Mouse (Mus musculus) CH12.LX (cell line): ENCODE results near the gene Plxdc2. TPM values are rescaled to one million over a fixed set of nuclear protein-coding genes. Genes with fewer than 3 reads are reported as not detected.

Source experiments
- DNase-seq: peaks from one replicate; pipeline ENCODE4 v3.0.0-alpha.2; 2013; ENCODE audit errors: extremely low read depth
- H3K27ac ChIP-seq: 2 replicates; pipeline ENCODE4 v1.5.1; 2012; ENCODE audit warnings: low read depth, mild to moderate bottlenecking, control low read depth, moderate library complexity; ENCODE audit not compliant: insufficient read depth
- H3K27me3 ChIP-seq: replicated peaks from 2 replicates; pipeline ENCODE3; 2012; ENCODE audit warnings: inconsistent platforms
- H3K36me3 ChIP-seq, 2 experiments: replicated peaks in 1 of 2; 2 replicates each; pipeline versions ENCODE3 to v1.6.1; 2012; ENCODE audit warnings: inconsistent platforms in 1 of 2, low read length in 1 of 2, mild to moderate bottlenecking in 1 of 2, mixed read lengths in 1 of 2, moderate library complexity in 1 of 2; ENCODE audit not compliant: control insufficient read depth in 1 of 2, insufficient read depth in 1 of 2
- H3K4me1 ChIP-seq, 2 experiments: 2 replicates each; pipeline ENCODE4 v1.6.1; 2012; ENCODE audit warnings: inconsistent platforms in 1 of 2, moderate library complexity in 1 of 2; ENCODE audit not compliant: insufficient read depth in 2 of 2, control insufficient read depth in 1 of 2
- H3K4me2 ChIP-seq: 2 replicates; pipeline ENCODE4 v1.6.1; 2012; ENCODE audit warnings: low read depth, mild to moderate bottlenecking, control low read depth; ENCODE audit not compliant: poor library complexity, insufficient read depth, severe bottlenecking
- H3K4me3 ChIP-seq, 3 experiments: fragments of 150-350 bp in 1 of 3; sonication (generic) in 1 of 3; replicated peaks in 1 of 3; 2 replicates each; pipeline versions ENCODE3 to v1.5.1; 2011 to 2012; ENCODE audit warnings: low read depth in 2 of 3, low read length in 2 of 3, mild to moderate bottlenecking in 2 of 3, moderate library complexity in 2 of 3, control low read depth in 1 of 3, improper control_type of control experiment in 1 of 3, inconsistent platforms in 1 of 3, mixed read lengths in 1 of 3; ENCODE audit not compliant: poor library complexity in 1 of 3
- H3K79me2 ChIP-seq: replicated peaks from 2 replicates; pipeline ENCODE4 v1.6.1; 2012; ENCODE audit warnings: mild to moderate bottlenecking, moderate library complexity; ENCODE audit not compliant: control insufficient read depth, poor library complexity, insufficient read depth, severe bottlenecking; ENCODE audit errors: extremely low read depth
- H3K9ac ChIP-seq: 2 replicates; pipeline ENCODE4 v1.6.1; 2012; ENCODE audit warnings: low read depth, mild to moderate bottlenecking, control low read depth, moderate library complexity; ENCODE audit not compliant: insufficient read depth
- H3K9me3 ChIP-seq: replicated peaks from 2 replicates; pipeline ENCODE3; 2012; ENCODE audit warnings: low read length, inconsistent platforms, mixed read lengths
- BHLHE40 ChIP-seq: IDR thresholded peaks from 2 replicates; pipeline ENCODE4 v1.6.1; 2011; ENCODE audit warnings: mild to moderate bottlenecking, low read depth, low read length, improper control_type of control experiment
- CHD1 ChIP-seq: IDR thresholded peaks from 2 replicates; pipeline ENCODE4 v1.6.1; 2012; ENCODE audit warnings: low read depth, low read length, improper control_type of control experiment, inconsistent platforms
- E2F4 ChIP-seq: IDR thresholded peaks from 2 replicates; pipeline ENCODE4 v1.6.1; 2011; ENCODE audit warnings: low read depth, low read length, improper control_type of control experiment; ENCODE audit not compliant: insufficient replicate concordance
- ELF1 ChIP-seq: IDR thresholded peaks from 2 replicates; pipeline ENCODE4 v1.6.1; 2014; ENCODE audit warnings: low read depth, mild to moderate bottlenecking, inconsistent platforms, low read length, improper control_type of control experiment
- EP300 ChIP-seq: IDR thresholded peaks from 2 replicates; pipeline ENCODE4 v1.6.1; 2011; ENCODE audit warnings: low read length, improper control_type of control experiment
- ETS1 ChIP-seq: conservative IDR thresholded peaks from 2 replicates; pipeline ENCODE4 v1.6.1; 2012; ENCODE audit warnings: low read depth, mild to moderate bottlenecking, inconsistent platforms, low read length, improper control_type of control experiment, moderate library complexity
- GABPA ChIP-seq: IDR thresholded peaks from 2 replicates; pipeline ENCODE4 v1.6.1; 2012; ENCODE audit warnings: low read depth, low read length, improper control_type of control experiment, inconsistent platforms; ENCODE audit not compliant: insufficient replicate concordance
- KAT2A ChIP-seq: IDR thresholded peaks from 2 replicates; pipeline ENCODE4 v1.6.1; 2012; ENCODE audit warnings: low read length, improper control_type of control experiment, inconsistent platforms; ENCODE audit not compliant: insufficient replicate concordance
- MAX ChIP-seq: IDR thresholded peaks from 2 replicates; pipeline ENCODE4 v1.6.1; 2011; ENCODE audit warnings: low read length, improper control_type of control experiment
- MAZ ChIP-seq: IDR thresholded peaks from 2 replicates; pipeline ENCODE4 v1.6.1; 2012; ENCODE audit warnings: low read depth, mild to moderate bottlenecking, inconsistent platforms, low read length, improper control_type of control experiment, moderate library complexity
- MXI1 ChIP-seq: IDR thresholded peaks from 2 replicates; pipeline ENCODE4 v1.6.1; 2011; ENCODE audit warnings: mild to moderate bottlenecking, low read depth, low read length, improper control_type of control experiment
- MYC ChIP-seq: IDR thresholded peaks from 2 replicates; pipeline ENCODE4 v1.6.1; 2011; ENCODE audit warnings: low read depth, mild to moderate bottlenecking, improper control_type of control experiment, low read length
- NELFE ChIP-seq: IDR thresholded peaks from 2 replicates; pipeline ENCODE4 v1.6.1; 2011; ENCODE audit warnings: low read depth, low read length, improper control_type of control experiment
- PAX5 ChIP-seq: IDR thresholded peaks from 2 replicates; pipeline ENCODE4 v1.6.1; 2012; ENCODE audit warnings: low read length, inconsistent platforms, mixed read lengths
- POLR2AphosphoS2 ChIP-seq: IDR thresholded peaks from 2 replicates; pipeline ENCODE4 v1.6.1; 2011; ENCODE audit warnings: low read depth, low read length, improper control_type of control experiment
- RCOR1 ChIP-seq: conservative IDR thresholded peaks from 2 replicates; pipeline ENCODE4 v1.6.1; 2012; ENCODE audit warnings: low read depth, mild to moderate bottlenecking, inconsistent platforms, low read length, improper control_type of control experiment
- SIN3A ChIP-seq: IDR thresholded peaks from 2 replicates; pipeline ENCODE4 v1.6.1; 2012; ENCODE audit warnings: low read length, improper control_type of control experiment, inconsistent platforms
- SMC3 ChIP-seq: IDR thresholded peaks from 2 replicates; pipeline ENCODE4 v1.6.1; 2011; ENCODE audit warnings: low read depth, low read length, improper control_type of control experiment
- TBP ChIP-seq: conservative IDR thresholded peaks from 2 replicates; pipeline ENCODE4 v1.6.1; 2011; ENCODE audit warnings: low read depth, low read length, improper control_type of control experiment
- TCF12 ChIP-seq: IDR thresholded peaks from 2 replicates; pipeline ENCODE4 v1.6.1; 2014; ENCODE audit warnings: low read depth, mild to moderate bottlenecking, inconsistent platforms, low read length, improper control_type of control experiment
- UBTF ChIP-seq: IDR thresholded peaks from 2 replicates; pipeline ENCODE4 v1.6.1; 2012; ENCODE audit warnings: low read depth, mild to moderate bottlenecking, inconsistent platforms, low read length, improper control_type of control experiment, moderate library complexity
- USF2 ChIP-seq: conservative IDR thresholded peaks from 2 replicates; pipeline ENCODE4 v1.6.1; 2011; ENCODE audit warnings: low read depth, low read length, improper control_type of control experiment
- ZC3H11A ChIP-seq: IDR thresholded peaks from 2 replicates; pipeline ENCODE4 v1.6.1; 2012; ENCODE audit warnings: low read depth, mild to moderate bottlenecking, inconsistent platforms, low read length, improper control_type of control experiment
- ZKSCAN1 ChIP-seq: IDR thresholded peaks from 2 replicates; pipeline ENCODE4 v1.6.1; 2012; ENCODE audit warnings: low read depth, inconsistent platforms, low read length, improper control_type of control experiment, borderline replicate concordance
- dilution Hi-C: fragments of 300-500 bp; cut with MboI; formaldehyde crosslinking; loops from 2 replicates; pipeline ENCODE4 v1.14.3; 2020; ENCODE audit warnings: low sequenced_read_pairs; ENCODE audit not compliant: extremely low pct_unique_long_range_greater_than_20kb, extremely low pct_ligation_motif_present
- in situ Hi-C: fragments of 300-500 bp; cut with MboI; formaldehyde crosslinking; loops from 3 replicates; pipeline ENCODE4 v1.14.3; 2019; ENCODE audit warnings: low sequenced_read_pairs, low pct_ligation_motif_present, low pct_unique_long_range_greater_than_20kb, mixed read lengths
- polyA plus RNA-seq: library from polyadenylated mRNA; unstranded; fragments of >175 nt; gene quantifications from 2 replicates; pipeline ENCODE4 v1.2.1, GENCODE M21; 2012; ENCODE audit warnings: low read depth; ENCODE audit not compliant: insufficient read length
- total RNA-seq, 2 experiments: library from RNA; depleted of rRNA; stranded (reverse); fragments of 300-350 nt in 1 of 2; fragments of >200 nt in 1 of 2; gene quantifications; 2 replicates each; pipeline ENCODE4 v1.2.3; 2012 to 2014

The Plxdc2 gene
- total and polyA plus RNA-seq, 3 experiments: not detected

GRCm38 (mm10) chr2:16534566-16534965, 178.5 kb downstream of the Plxdc2 start:
- dilution Hi-C loops: no loop called here
- Histone ChIP-seq H3K9me3 (no peaks in the 10 kb centered on the region), H3K79me2 (no peaks in the 10 kb centered on the region), H3K9ac (no peak overlapping the region)
- no peak for TF ChIP-seq RCOR1
- TF ChIP-seq TCF12: no peak
- no peak for TF ChIP-seq ELF1
- TF ChIP-seq MYC: no peak
- no peak for TF ChIP-seq SMC3
- no peak for TF ChIP-seq POLR2AphosphoS2
- TF ChIP-seq SIN3A: no peak
- no peak for TF ChIP-seq MAZ
- TF ChIP-seq USF2: no peak
- no peak for TF ChIP-seq ZKSCAN1
- TF ChIP-seq TBP: no peak
- TF ChIP-seq UBTF: no peak
- no peak for TF ChIP-seq MXI1
- TF ChIP-seq, all 38 proteins: peak for 0
- no peak overlapping the region for H3K4me3 ChIP-seq
- H3K4me1 ChIP-seq: no peaks in the 10 kb centered on the region
- no peaks in the 10 kb centered on the region for H3K27me3 ChIP-seq
- H3K36me3 ChIP-seq: no peaks in the 10 kb centered on the region
- in situ Hi-C loops: no loop called here
- no peak overlapping the region for H3K4me2 ChIP-seq
- DNase-seq: no peak
- no peak overlapping the region for H3K27ac ChIP-seq

GRCm38 (mm10) chr2:16541226-16541625, 185.1 kb downstream of the Plxdc2 start:
- Histone ChIP-seq H3K36me3 (no peaks in the 10 kb centered on the region), H3K4me3 (no peak overlapping the region), H3K4me2 (no peak overlapping the region), H3K27ac (no peak overlapping the region), H3K79me2 (no peaks in the 10 kb centered on the region), H3K9me3 (no peaks in the 10 kb centered on the region), H3K4me1 (no peaks in the 10 kb centered on the region), H3K9ac (no peak overlapping the region), H3K27me3 (no peaks in the 10 kb centered on the region)
- no peak for DNase-seq
- no peak for TF ChIP-seq BHLHE40
- no peak for TF ChIP-seq USF2
- no peak for TF ChIP-seq PAX5
- TF ChIP-seq E2F4: no peak
- no peak for TF ChIP-seq ETS1
- no peak for TF ChIP-seq MXI1
- no peak for TF ChIP-seq EP300
- TF ChIP-seq NELFE: no peak
- TF ChIP-seq MAX: no peak
- TF ChIP-seq SIN3A: no peak
- no peak for TF ChIP-seq CHD1
- no peak for TF ChIP-seq GABPA
- no peak for TF ChIP-seq ZKSCAN1
- TF ChIP-seq ZC3H11A: no peak
- no peak for TF ChIP-seq KAT2A
- dilution Hi-C loops (no loop called here), in situ Hi-C loops (no loop called here)
